Mouse (Mus musculus) intestine, embryonic 16.5 days (tissue): Measurements from ENCODE around the gene Nkiras2. TPM values are rescaled to one million over a fixed set of nuclear protein-coding genes. Genes with fewer than 3 reads are reported as not detected.
"Not testable (repeated sequence)": the region's sequence is repeated elsewhere in the genome, so short reads cannot be mapped to it uniquely, and the experiment has no call there.

Source experiments
- ATAC-seq: fragments of 200-750 bp; cut with Nextera tagmentation; 2 replicates; pipeline ENCODE4 v1.8.0; 2017; ENCODE audit warnings: moderate TSS enrichment, moderate library complexity
- H3K27ac ChIP-seq: fragments of 300-500 bp; sonication (generic); 2 replicates; pipeline ENCODE4 v1.5.1; 2014; ENCODE audit warnings: mild to moderate bottlenecking, low read length
- H3K27me3 ChIP-seq: fragments of 300-500 bp; sonication (generic); replicated peaks from 2 replicates; pipeline ENCODE4 v1.6.1; 2014; ENCODE audit warnings: low read length, control low read depth, mixed read lengths; ENCODE audit not compliant: control insufficient read depth, insufficient read depth
- H3K36me3 ChIP-seq: fragments of 300-500 bp; sonication (generic); 2 replicates; pipeline ENCODE4 v1.6.1; 2014; ENCODE audit warnings: low read length, control low read depth; ENCODE audit not compliant: control insufficient read depth, insufficient read depth
- H3K4me1 ChIP-seq: fragments of 300-500 bp; sonication (generic); 2 replicates; pipeline ENCODE4 v1.6.1; 2014; ENCODE audit warnings: low read length, control low read depth, mixed read lengths; ENCODE audit not compliant: control insufficient read depth, insufficient read depth
- H3K4me2 ChIP-seq: fragments of 300-500 bp; sonication (generic); 2 replicates; pipeline ENCODE4 v1.6.1; 2014; ENCODE audit warnings: low read depth, low read length, control low read depth
- H3K4me3 ChIP-seq: fragments of 300-500 bp; sonication (generic); 2 replicates; pipeline ENCODE4 v1.5.1; 2014; ENCODE audit warnings: mild to moderate bottlenecking, low read length
- H3K9ac ChIP-seq: fragments of 300-500 bp; sonication (generic); 2 replicates; pipeline ENCODE4 v1.6.1; 2014; ENCODE audit warnings: low read depth, low read length
- H3K9me3 ChIP-seq: fragments of 300-500 bp; sonication (generic); 2 replicates; pipeline ENCODE4 v1.6.1; 2016; ENCODE audit warnings: low read length, control low read depth; ENCODE audit not compliant: control insufficient read depth
- WGBS: fragments of 180-500 bp; shearing (Covaris S2); extraction: QIAGEN DNeasy Blood & Tissue Kit; methylation state at CpG from one replicate; pipeline ENCODE4 v1.1.7; 2014; 5-methylcytosine and 5-hydroxymethylcytosine counted together
- polyA plus RNA-seq: library from polyadenylated mRNA; unstranded; fragments of >200 nt; fragmentation: Nextera tagmentation; extraction: Ambion mirVana; gene quantifications from 2 replicates; pipeline ENCODE4 v1.2.1, GENCODE M21; 2015

Gene Nkiras2
- polyA plus RNA-seq, 1 experiment from 2014 or later, result 80.8 TPM

DNA sequence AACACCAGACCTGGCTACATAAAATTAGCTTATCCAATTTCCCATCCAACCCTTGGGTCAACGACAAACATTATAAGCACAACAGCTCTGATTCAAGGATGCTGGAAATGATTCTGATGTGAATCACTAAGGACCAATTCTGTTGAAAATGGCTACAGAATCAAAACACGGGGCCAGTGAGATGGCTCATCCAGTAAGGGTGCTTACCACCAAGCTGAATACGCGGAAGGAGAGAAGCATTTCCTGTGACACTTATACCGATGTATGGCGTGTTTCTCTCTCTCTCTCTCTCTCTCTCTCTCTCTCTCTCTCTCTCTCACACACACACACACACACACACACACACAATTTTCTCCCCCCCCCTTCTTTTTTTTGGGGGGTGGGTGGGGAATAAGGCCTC, 11.9 kb upstream of the Nkiras2 start:
- Histone ChIP-seq H3K4me3 (no peak overlapping the region), H3K4me2 (no peak overlapping the region), H3K27me3 (no peaks in the 10 kb centered on the region), H3K9ac (no peak overlapping the region), H3K4me1 (peaks cover 13% of the 10 kb centered on the region; the same call in 1 of the 2 replicates), H3K9me3 (no peaks in the 10 kb centered on the region), H3K36me3 (no peaks in the 10 kb centered on the region), H3K27ac (no peak overlapping the region)
- WGBS, result 93% methylated on average over 6 of the region's 6 CpGs
- ATAC-seq, result no peak

DNA sequence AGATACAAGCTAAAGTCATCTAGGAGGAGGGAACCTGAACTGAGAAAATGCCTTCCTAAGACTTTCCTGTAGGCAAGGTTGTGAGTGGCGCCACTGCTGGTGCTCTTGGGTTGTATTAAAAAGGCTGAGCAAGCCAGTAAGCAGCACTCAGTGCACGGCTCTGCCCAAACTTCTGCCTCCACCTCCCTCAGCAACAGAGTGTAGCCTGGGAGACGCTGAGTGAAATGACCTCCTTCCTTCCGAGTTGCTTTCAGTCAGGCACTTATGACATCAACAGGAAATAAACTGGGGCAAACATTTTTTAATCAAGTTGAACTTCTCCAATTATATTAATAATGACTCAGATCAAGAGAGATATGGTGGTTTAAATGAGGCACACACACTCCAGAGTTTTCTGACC, 10.2 kb upstream of the Nkiras2 start:
- no peaks in the 10 kb centered on the region for H3K36me3 ChIP-seq
- H3K27me3 ChIP-seq, result no peaks in the 10 kb centered on the region
- H3K4me1 ChIP-seq, result peaks cover 10% of the 10 kb centered on the region; the same call in 1 of the 2 replicates
- WGBS, result 72% methylated on average over 4 of the region's 4 CpGs
- no peaks in the 10 kb centered on the region for H3K9me3 ChIP-seq
- no peak for ATAC-seq
- H3K9ac ChIP-seq, result no peak overlapping the region
- no peak overlapping the region for H3K4me2 ChIP-seq
- no peak overlapping the region for H3K4me3 ChIP-seq
- H3K27ac ChIP-seq, result no peak overlapping the region

DNA sequence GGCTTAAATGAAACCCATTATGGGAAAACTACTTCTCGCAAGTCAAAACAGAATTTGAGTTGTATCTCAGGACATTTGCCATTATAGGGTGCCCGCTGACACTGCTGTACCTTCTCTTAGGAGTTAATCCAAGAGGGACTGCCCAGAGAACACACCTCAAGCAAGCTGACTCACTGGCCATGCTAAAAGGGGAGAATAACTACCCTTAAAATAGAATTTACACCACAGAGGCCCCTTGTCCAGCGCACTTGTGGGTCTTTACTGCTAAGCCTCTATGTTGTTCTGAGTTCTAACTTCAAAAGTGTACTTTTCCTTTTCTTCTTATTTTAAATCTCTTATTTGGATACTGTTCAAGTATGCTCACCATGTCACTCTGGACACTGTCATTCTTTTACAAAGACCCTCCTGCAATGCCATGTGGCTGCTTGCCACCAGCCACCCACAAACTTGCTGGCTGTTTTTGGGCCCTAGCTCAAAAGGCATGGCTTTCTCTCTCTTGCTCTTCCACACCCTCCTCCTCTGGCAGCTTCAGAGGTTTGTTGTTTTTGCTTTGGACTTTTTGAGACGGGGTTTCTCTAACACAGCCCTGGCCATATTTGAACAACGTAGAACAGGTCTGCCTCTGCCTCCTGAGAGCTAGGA, 9.6 kb upstream of the Nkiras2 start:
- H3K4me2 ChIP-seq, result no peak overlapping the region
- no peaks in the 10 kb centered on the region for H3K9me3 ChIP-seq
- H3K36me3 ChIP-seq, result no peaks in the 10 kb centered on the region
- WGBS, result 77% methylated on average over 5 of the region's 5 CpGs
- no peak for ATAC-seq
- peaks cover 6% of the 10 kb centered on the region; the same call in 1 of the 2 replicates for H3K4me1 ChIP-seq
- H3K27ac ChIP-seq, result no peak overlapping the region
- no peak overlapping the region for H3K4me3 ChIP-seq
- H3K9ac ChIP-seq, result no peak overlapping the region
- H3K27me3 ChIP-seq, result no peaks in the 10 kb centered on the region

DNA sequence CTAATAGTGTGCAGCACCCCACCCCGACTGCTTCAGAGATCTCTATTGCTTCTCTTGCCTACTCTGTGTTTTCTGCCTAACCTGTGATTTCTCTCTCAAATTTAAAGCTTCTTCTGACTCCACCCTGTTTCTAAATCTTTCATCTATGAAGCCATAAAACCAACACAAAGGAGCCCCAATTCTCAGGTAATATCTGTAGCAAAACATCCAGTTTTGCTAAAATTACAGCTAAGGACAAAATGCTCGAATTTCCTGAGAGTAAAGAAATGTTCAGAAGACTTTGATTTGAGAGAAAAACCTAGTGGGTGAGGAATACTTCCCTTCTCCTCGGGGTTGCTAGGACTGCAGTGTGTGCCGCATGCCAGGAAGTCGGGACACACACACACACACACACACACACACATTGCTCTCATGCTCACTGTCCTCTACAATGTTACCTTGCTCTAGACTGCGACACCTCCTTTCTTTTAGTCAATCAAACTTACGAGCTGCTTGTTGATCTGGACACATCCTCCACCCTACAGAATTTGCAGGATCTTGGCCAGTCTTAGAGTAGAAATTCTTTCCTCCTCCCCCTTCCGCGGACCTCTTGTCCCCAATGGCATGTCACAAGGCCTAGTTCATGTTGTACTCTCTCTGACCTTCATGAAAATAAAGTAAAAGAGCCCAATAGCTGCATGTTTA, 8.9 kb upstream of the Nkiras2 start:
- ATAC-seq, result no peak
- 74% methylated on average over 9 of the region's 9 CpGs for WGBS
- Histone ChIP-seq H3K9ac (no peak overlapping the region), H3K36me3 (no peaks in the 10 kb centered on the region), H3K4me2 (no peak overlapping the region), H3K27ac (no peak overlapping the region), H3K4me3 (no peak overlapping the region), H3K9me3 (no peaks in the 10 kb centered on the region), H3K4me1 (peaks cover 5% of the 10 kb centered on the region; the same call in 1 of the 2 replicates), H3K27me3 (no peaks in the 10 kb centered on the region)

DNA sequence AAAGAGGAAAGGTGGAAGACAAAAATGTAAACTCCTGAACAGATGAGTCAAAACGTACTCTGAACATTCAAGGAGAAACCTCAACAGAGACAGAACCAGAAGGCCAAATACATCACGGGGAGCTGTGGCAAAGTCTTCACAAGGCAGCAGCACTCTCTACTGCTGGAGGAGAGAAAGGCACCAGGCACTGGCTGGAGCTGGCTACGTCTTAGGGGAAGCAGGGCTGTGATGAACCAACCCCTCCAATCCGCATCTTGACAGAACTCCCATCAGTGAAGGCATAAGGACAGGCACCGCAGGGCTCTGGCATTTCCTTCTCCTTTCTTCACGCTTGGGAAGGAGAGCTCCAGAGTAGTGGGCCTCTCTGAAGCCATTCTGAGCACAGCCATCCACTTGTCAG, 7.4 kb upstream of the Nkiras2 start:
- H3K4me1 ChIP-seq, result peaks cover 5% of the 10 kb centered on the region; the same call in 1 of the 2 replicates
- H3K9ac ChIP-seq, result no peak overlapping the region
- no peak overlapping the region for H3K4me3 ChIP-seq
- 89% methylated on average over 6 of the region's 6 CpGs for WGBS
- no peaks in the 10 kb centered on the region for H3K27me3 ChIP-seq
- H3K36me3 ChIP-seq, result no peaks in the 10 kb centered on the region
- no peak overlapping the region for H3K4me2 ChIP-seq
- no peaks in the 10 kb centered on the region for H3K9me3 ChIP-seq
- H3K27ac ChIP-seq, result no peak overlapping the region
- ATAC-seq, result no peak

DNA sequence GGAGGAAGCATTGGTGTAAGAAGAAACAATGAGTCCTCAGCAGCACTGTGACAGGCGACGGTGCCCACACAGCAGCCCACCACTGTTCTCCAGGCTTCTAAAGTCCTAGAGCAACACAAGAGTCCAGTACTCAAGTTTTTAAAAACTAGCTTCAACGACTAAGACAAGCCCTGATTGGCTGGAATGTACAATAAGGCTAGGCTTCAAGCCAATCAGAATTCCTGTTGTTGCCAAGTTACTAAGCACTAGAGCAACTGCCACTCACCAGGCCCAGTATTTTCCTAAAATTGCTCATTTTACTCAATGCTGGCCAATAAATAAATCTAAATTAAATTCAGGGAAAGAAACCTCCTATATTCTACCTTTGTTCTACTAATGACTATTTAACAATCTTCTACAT, 5.8 kb upstream of the Nkiras2 start:
- Histone ChIP-seq H3K9me3 (no peaks in the 10 kb centered on the region), H3K4me2 (no peak overlapping the region), H3K4me1 (peaks cover 13% of the 10 kb centered on the region), H3K4me3 (no peak overlapping the region), H3K36me3 (no peaks in the 10 kb centered on the region), H3K9ac (no peak overlapping the region), H3K27ac (no peak overlapping the region), H3K27me3 (no peaks in the 10 kb centered on the region)
- WGBS, result 80% methylated on average over 3 of the region's 3 CpGs
- ATAC-seq, result no peak

DNA sequence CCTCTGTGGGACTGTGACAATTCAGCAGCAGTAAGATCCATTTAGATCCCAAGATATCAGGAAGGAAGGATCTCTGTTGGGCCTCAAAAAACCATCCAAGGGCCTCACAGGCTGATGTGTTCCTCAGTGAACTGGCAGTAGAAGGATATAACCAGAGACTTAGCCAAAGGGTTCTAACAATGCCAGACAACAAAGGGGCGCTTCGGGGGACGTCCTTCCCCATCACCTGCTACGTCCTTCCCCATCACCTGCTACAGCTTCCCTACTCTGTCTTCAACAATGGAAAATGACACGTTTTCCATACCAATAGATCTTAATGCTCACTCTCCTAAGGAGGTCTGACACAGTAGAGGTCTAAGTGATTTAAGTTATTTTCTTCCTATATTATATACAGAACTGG, 2.7 kb upstream of the Nkiras2 start:
- no peak for ATAC-seq
- Histone ChIP-seq H3K27ac (no peak overlapping the region), H3K36me3 (no peaks in the 10 kb centered on the region), H3K27me3 (no peaks in the 10 kb centered on the region), H3K4me3 (no peak overlapping the region), H3K9me3 (no peaks in the 10 kb centered on the region), H3K9ac (no peak overlapping the region), H3K4me2 (no peak overlapping the region), H3K4me1 (peaks cover 19% of the 10 kb centered on the region)
- 90% methylated on average over 5 of the region's 5 CpGs for WGBS

DNA sequence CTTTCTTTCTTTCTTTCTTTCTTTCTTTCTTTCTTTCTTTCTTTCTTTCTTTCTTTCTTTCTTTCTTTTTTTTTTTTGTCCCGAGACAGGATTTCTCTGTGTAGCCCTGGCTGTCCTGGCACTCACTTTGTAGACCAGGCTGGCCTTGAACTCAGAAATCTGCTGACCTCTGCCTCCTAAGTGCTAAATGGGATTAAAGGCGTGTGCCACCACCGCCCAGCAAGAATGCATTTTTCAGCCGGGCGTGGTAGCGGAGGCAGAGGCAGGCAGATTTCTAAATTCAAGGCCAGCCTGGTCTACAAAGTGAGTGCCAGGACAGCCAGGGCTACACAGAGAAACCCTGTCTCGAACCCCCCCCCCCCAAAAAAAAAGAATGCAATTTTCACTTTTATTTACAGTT, 2.2 kb upstream of the Nkiras2 start:
- not testable (repeated sequence) for H3K4me2 ChIP-seq, H3K27me3 ChIP-seq, H3K27ac ChIP-seq, H3K9me3 ChIP-seq, ATAC-seq, H3K4me3 ChIP-seq, H3K9ac ChIP-seq, H3K36me3 ChIP-seq
- peaks cover 16% of the 10 kb centered on the region for H3K4me1 ChIP-seq
- WGBS, result 89% methylated on average over 7 of the region's 7 CpGs

DNA sequence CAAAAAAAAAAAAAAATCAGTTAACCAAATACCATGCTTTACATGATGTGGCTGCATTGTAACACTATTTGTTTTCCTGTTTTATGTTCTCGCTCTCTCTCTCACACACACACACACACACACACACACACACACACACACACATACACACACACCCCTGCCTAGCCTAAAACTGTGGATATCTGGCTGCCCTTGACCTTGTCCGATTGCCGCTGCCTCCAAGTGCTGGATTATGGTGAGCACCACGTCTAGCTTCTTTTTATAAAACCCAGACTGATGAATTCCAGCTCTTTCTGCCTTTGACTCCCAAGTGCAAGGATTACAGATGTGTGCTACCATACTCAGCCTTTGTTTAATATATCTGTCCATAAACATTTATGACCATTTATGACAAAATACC, 1.6 kb upstream of the Nkiras2 start:
- ATAC-seq, result no peak
- Histone ChIP-seq H3K4me3 (peak overlapping the region; percentile 94; the same call in 1 of the 2 replicates), H3K9me3 (no peaks in the 10 kb centered on the region), H3K27me3 (no peaks in the 10 kb centered on the region), H3K9ac (no peak overlapping the region), H3K4me1 (peaks cover 16% of the 10 kb centered on the region), H3K4me2 (peak overlapping the region; percentile 68; the same call in 1 of the 2 replicates), H3K36me3 (no peaks in the 10 kb centered on the region), H3K27ac (no peak overlapping the region)
- 71% methylated on average over 4 of the region's 4 CpGs for WGBS
